Mouse (Mus musculus): ENCODE data around the gene Kif3c. TPM values are rescaled to one million over a fixed set of nuclear protein-coding genes. Genes with fewer than 3 reads are reported as not detected.

Kif3c gene
- polyA plus RNA-seq, 1 experiment from 2014 or later = 10.5 TPM

DNA sequence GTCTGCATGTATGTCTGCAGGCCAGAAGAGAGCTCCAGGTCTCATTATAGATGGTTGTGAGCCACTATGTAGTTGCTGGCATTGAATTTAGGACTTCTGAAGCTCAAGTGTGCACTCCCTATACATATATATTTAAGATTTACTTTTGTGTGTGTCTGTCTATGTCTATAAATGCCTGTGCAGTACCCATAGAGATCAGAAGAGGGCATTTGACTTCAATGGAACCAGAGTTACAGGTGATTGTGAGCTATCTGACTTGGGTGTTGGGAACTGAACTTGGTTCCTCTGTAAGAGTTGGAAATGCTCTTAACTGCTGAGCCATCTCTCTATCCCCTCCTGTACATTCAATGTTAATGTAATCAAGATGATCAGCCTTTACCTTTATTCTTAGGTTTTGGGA, 66.1 kb downstream of the Kif3c start:
- Histone ChIP-seq H3K4me1 (ENCODE audit: control insufficient read depth, insufficient read depth, low read length) (0 out of 2 replicates have a peak, but pooled peaks cover 3% of the 10 kb centered on the region), H3K27me3 (ENCODE audit: control insufficient read depth, insufficient read depth, low read length) (no peaks in the 10 kb centered on the region), H3K4me3 (ENCODE audit: low read length) (no peak overlapping the region), H3K9me3 (ENCODE audit: control insufficient read depth, low read length) (no peaks in the 10 kb centered on the region), H3K9ac (ENCODE audit: low read depth, low read length) (no peak overlapping the region), H3K36me3 (ENCODE audit: control insufficient read depth, insufficient read depth, low read length) (no peaks in the 10 kb centered on the region; the same call in 1 of the 2 replicates), H3K4me2 (replicated peaks; ENCODE audit: low read depth, low read length) (no peak overlapping the region), H3K27ac (ENCODE audit: low read depth, low read length) (no peak overlapping the region)
- ATAC-seq (ENCODE audit: low FRiP score, low TSS enrichment) = no peak

GRCm38 (mm10) chr12:3433736-3434135, 68.8 kb downstream of the Kif3c start:
- no peaks in the 10 kb centered on the region for H3K9me3 ChIP-seq (ENCODE audit: control insufficient read depth, low read length)
- 68% methylated on average over 1 of the region's 1 CpGs for WGBS
- no peaks in the 10 kb centered on the region; the same call in 1 of the 2 replicates for H3K36me3 ChIP-seq (ENCODE audit: control insufficient read depth, insufficient read depth, low read length)
- H3K27me3 ChIP-seq (ENCODE audit: control insufficient read depth, insufficient read depth, low read length) = no peaks in the 10 kb centered on the region
- ATAC-seq (ENCODE audit: low FRiP score, low TSS enrichment) = no peak
- H3K4me2 ChIP-seq (replicated peaks; ENCODE audit: low read depth, low read length) = no peak overlapping the region
- H3K9ac ChIP-seq (ENCODE audit: low read depth, low read length) = no peak overlapping the region
- no peak overlapping the region for H3K27ac ChIP-seq (ENCODE audit: low read depth, low read length)
- no peaks in the 10 kb centered on the region for H3K4me1 ChIP-seq (ENCODE audit: control insufficient read depth, insufficient read depth, low read length)
- no peak overlapping the region for H3K4me3 ChIP-seq (ENCODE audit: low read length)

- H3K4me1 ChIP-seq (ENCODE audit: control insufficient read depth, insufficient read depth, low read length) = 0 out of 2 replicates have a peak, but pooled peaks cover 3% of the 10 kb centered on the region
- no peak overlapping the region for H3K4me2 ChIP-seq (replicated peaks; ENCODE audit: low read depth, low read length)
- no peaks in the 10 kb centered on the region for H3K27me3 ChIP-seq (ENCODE audit: control insufficient read depth, insufficient read depth, low read length)
- no peak overlapping the region for H3K9ac ChIP-seq (ENCODE audit: low read depth, low read length)
- WGBS = 88% methylated on average over 5 of the region's 5 CpGs
- no peaks in the 10 kb centered on the region for H3K9me3 ChIP-seq (ENCODE audit: control insufficient read depth, low read length)
- no peak overlapping the region for H3K27ac ChIP-seq (ENCODE audit: low read depth, low read length)
- ATAC-seq (ENCODE audit: low FRiP score, low TSS enrichment) = no peak
- H3K4me3 ChIP-seq (ENCODE audit: low read length) = no peak overlapping the region
- no peaks in the 10 kb centered on the region; the same call in 1 of the 2 replicates for H3K36me3 ChIP-seq (ENCODE audit: control insufficient read depth, insufficient read depth, low read length)
These were observed 71.5 kb downstream of the Kif3c start for GRCm38 (mm10) chr12:3436446-3436845.

- ATAC-seq (ENCODE audit: low FRiP score, low TSS enrichment) = no peak
- H3K4me2 ChIP-seq (replicated peaks; ENCODE audit: low read depth, low read length) = no peak overlapping the region
- H3K4me3 ChIP-seq (ENCODE audit: low read length) = no peak overlapping the region
- no peaks in the 10 kb centered on the region for H3K27me3 ChIP-seq (ENCODE audit: control insufficient read depth, insufficient read depth, low read length)
- H3K27ac ChIP-seq (ENCODE audit: low read depth, low read length) = no peak overlapping the region
- no peaks in the 10 kb centered on the region; the same call in 1 of the 2 replicates for H3K36me3 ChIP-seq (ENCODE audit: control insufficient read depth, insufficient read depth, low read length)
- 0 out of 2 replicates have a peak, but pooled peaks cover 3% of the 10 kb centered on the region for H3K4me1 ChIP-seq (ENCODE audit: control insufficient read depth, insufficient read depth, low read length)
- WGBS = 97% methylated on average over 1 of the region's 1 CpGs
- H3K9ac ChIP-seq (ENCODE audit: low read depth, low read length) = no peak overlapping the region
- H3K9me3 ChIP-seq (ENCODE audit: control insufficient read depth, low read length) = no peaks in the 10 kb centered on the region
These were observed 72.9 kb downstream of the Kif3c start for GRCm38 (mm10) chr12:3437815-3438214.

DNA sequence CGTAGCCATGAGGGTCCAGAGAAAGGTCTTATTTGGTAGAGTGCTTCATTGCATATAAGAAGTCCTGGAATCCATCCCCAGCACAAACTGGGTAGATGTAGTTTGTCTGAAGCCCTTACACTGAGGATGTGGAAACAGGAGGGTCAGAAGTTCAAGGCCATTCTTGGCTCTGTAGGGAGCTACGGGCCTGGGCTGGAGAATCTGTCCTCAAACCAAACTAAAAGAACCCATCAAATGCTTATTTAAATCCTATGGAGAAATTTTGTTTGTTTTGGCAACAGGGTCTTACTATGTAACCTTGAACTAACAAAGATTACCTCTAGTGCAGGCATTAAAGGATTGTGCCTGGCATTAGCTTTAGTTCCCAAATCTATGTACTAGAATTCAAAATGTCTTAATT, 76.0 kb downstream of the Kif3c start:
- Histone ChIP-seq H3K36me3 (ENCODE audit: control insufficient read depth, insufficient read depth, low read length) (peaks cover 7% of the 10 kb centered on the region; the same call in 1 of the 2 replicates), H3K27ac (ENCODE audit: low read depth, low read length) (no peak overlapping the region), H3K27me3 (ENCODE audit: control insufficient read depth, insufficient read depth, low read length) (no peaks in the 10 kb centered on the region), H3K4me1 (ENCODE audit: control insufficient read depth, insufficient read depth, low read length) (0 out of 2 replicates have a peak, but pooled peaks cover 3% of the 10 kb centered on the region), H3K4me3 (ENCODE audit: low read length) (no peak overlapping the region), H3K4me2 (replicated peaks; ENCODE audit: low read depth, low read length) (no peak overlapping the region), H3K9me3 (ENCODE audit: control insufficient read depth, low read length) (no peaks in the 10 kb centered on the region), H3K9ac (ENCODE audit: low read depth, low read length) (no peak overlapping the region)
- WGBS = 83% methylated on average over 2 of the region's 2 CpGs
- no peak for ATAC-seq (ENCODE audit: low FRiP score, low TSS enrichment)

GRCm38 (mm10) chr12:3441361-3441760, 76.4 kb downstream of the Kif3c start:
- Histone ChIP-seq H3K4me1 (ENCODE audit: control insufficient read depth, insufficient read depth, low read length) (0 out of 2 replicates have a peak, but pooled peaks cover 3% of the 10 kb centered on the region), H3K4me3 (ENCODE audit: low read length) (no peak overlapping the region), H3K36me3 (ENCODE audit: control insufficient read depth, insufficient read depth, low read length) (peaks cover 7% of the 10 kb centered on the region; the same call in 1 of the 2 replicates), H3K9me3 (ENCODE audit: control insufficient read depth, low read length) (no peaks in the 10 kb centered on the region), H3K9ac (ENCODE audit: low read depth, low read length) (no peak overlapping the region), H3K4me2 (replicated peaks; ENCODE audit: low read depth, low read length) (no peak overlapping the region), H3K27ac (ENCODE audit: low read depth, low read length) (no peak overlapping the region), H3K27me3 (ENCODE audit: control insufficient read depth, insufficient read depth, low read length) (no peaks in the 10 kb centered on the region)
- WGBS = 86% methylated on average over 5 of the region's 5 CpGs
- ATAC-seq (ENCODE audit: low FRiP score, low TSS enrichment) = no peak

- H3K4me2 ChIP-seq (replicated peaks; ENCODE audit: low read depth, low read length) = no peak overlapping the region
- no peak overlapping the region for H3K9ac ChIP-seq (ENCODE audit: low read depth, low read length)
- no peak for ATAC-seq (ENCODE audit: low FRiP score, low TSS enrichment)
- no peak overlapping the region for H3K4me3 ChIP-seq (ENCODE audit: low read length)
- H3K9me3 ChIP-seq (ENCODE audit: control insufficient read depth, low read length) = no peaks in the 10 kb centered on the region
- H3K4me1 ChIP-seq (ENCODE audit: control insufficient read depth, insufficient read depth, low read length) = no peaks in the 10 kb centered on the region
- H3K27me3 ChIP-seq (ENCODE audit: control insufficient read depth, insufficient read depth, low read length) = no peaks in the 10 kb centered on the region
- peaks cover 35% of the 10 kb centered on the region for H3K36me3 ChIP-seq (ENCODE audit: control insufficient read depth, insufficient read depth, low read length)
- WGBS = 96% methylated on average over 3 of the region's 3 CpGs
- H3K27ac ChIP-seq (ENCODE audit: low read depth, low read length) = no peak overlapping the region
These were observed 88.6 kb downstream of the Kif3c start for GRCm38 (mm10) chr12:3453554-3453953.

Other genes starting within 250 kb of the Kif3c start
- 64.1 and 84.5 TPM in 2 replicates for gene Rab10, start 55.2 kb upstream of the Kif3c start, polyA plus RNA-seq (2014; fragmentation: Nextera tagmentation; extraction: Ambion mirVana)
- 13.9 and 25.4 TPM in 2 replicates for gene Asxl2, start 61.7 kb downstream of the Kif3c start, polyA plus RNA-seq (2014; fragmentation: Nextera tagmentation; extraction: Ambion mirVana)
- 40.5 and 59.5 TPM in 2 replicates for gene Dtnb, start 207.2 kb downstream of the Kif3c start, polyA plus RNA-seq (2014; fragmentation: Nextera tagmentation; extraction: Ambion mirVana)

Measured in kidney, embryonic 14.5 days (tissue).